Mouse (Mus musculus) G1E (cell line): ENCODE measurements around the gene Adamts6.

Experiments used
- CTCF ChIP-seq: IDR thresholded peaks from 2 replicates; pipeline ENCODE4 v1.5.1; 2012; ENCODE audit warnings: low read depth, low read length, inconsistent platforms, mixed read lengths
- GATA1 ChIP-seq: IDR thresholded peaks from 2 replicates; pipeline ENCODE4 v1.6.1; 2012; ENCODE audit warnings: borderline replicate concordance, low read length, inconsistent platforms, mixed read lengths
- GATA2 ChIP-seq: IDR thresholded peaks from 2 replicates; pipeline ENCODE4 v1.6.1; 2012; ENCODE audit warnings: low read depth, low read length, inconsistent platforms, borderline replicate concordance
- POLR2AphosphoS5 ChIP-seq: IDR thresholded peaks from 2 replicates; pipeline ENCODE4 v1.6.1; 2012; ENCODE audit warnings: low read depth, low read length, inconsistent platforms; ENCODE audit not compliant: insufficient replicate concordance
- TAL1 ChIP-seq: conservative IDR thresholded peaks from 2 replicates; pipeline ENCODE4 v1.6.1; 2012; ENCODE audit warnings: low read depth, low read length, inconsistent platforms, mixed read lengths

DNA sequence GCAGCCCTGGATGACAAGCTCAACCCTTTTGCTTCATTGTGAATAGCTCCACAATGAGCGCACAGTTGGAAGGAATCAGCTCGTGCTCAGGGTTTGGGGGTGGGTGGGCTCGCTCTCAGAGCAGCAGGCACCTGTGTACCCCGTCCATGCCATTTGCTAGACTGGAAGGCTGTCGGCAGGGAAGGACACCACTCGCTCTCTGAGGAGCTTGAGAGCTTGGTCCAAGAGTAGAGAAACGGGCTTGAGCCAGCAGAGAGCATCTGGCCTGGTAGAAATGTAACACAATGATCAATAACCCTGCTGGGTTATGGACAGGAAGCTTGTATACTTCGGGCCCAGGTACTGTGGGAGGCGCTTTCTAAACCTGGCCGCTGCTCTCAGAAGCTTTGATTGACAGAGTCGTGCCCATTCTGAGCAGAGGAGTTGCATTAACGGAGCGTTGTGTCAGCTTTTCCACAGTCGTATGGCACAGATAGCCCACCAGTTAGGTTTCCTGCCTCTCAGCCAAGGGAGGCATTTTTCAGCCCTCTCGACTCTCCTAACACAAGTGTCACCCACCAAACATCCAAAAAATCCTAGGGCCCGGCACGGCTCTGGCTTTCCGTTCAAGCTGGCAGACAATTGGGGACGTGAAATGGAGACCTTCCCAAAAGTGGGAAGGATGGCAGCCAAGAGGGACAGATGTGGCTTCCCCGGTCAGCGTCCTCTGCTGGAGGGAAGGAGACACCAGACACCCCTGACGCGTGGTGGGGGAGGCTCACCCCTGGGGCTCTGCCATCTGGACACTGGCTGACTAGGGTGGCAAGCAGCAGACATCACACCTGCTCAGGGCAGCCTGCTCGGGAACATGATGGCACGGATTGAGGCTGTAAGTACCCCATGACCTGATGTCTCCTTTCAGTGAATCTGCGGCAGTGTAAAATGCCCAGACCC is 222.2 kb downstream of the Adamts6 start:
- TF ChIP-seq GATA1 (no peak), CTCF (no peak), POLR2AphosphoS5 (no peak), TAL1 (no peak), GATA2 (no peak)
